Mouse (Mus musculus) olfactory bulb, adult 2 months (tissue): Measurements from ENCODE around the gene Slc36a1. TPM values are rescaled to one million over a fixed set of nuclear protein-coding genes. Genes with fewer than 3 reads are reported as not detected.

Source experiments
- H3K27ac ChIP-seq: fragments of 200-500 bp; 2 replicates; pipeline ENCODE4 v1.5.1; 2012; ENCODE audit warnings: low read depth, low read length; ENCODE audit not compliant: insufficient read depth
- H3K4me1 ChIP-seq: fragments of 200-500 bp; 2 replicates; pipeline ENCODE4 v1.6.1; 2012; ENCODE audit warnings: low read length; ENCODE audit not compliant: control insufficient read depth, insufficient read depth
- H3K4me3 ChIP-seq: fragments of 200-500 bp; 2 replicates; pipeline ENCODE4 v1.5.1; 2012; ENCODE audit warnings: mild to moderate bottlenecking, low read depth, low read length, moderate library complexity; ENCODE audit not compliant: insufficient read depth
- CTCF ChIP-seq: fragments of 200-500 bp; IDR thresholded peaks from 2 replicates; pipeline ENCODE4 v1.5.1; 2012; ENCODE audit warnings: low read depth, mild to moderate bottlenecking, low read length, moderate library complexity; ENCODE audit not compliant: insufficient read depth
- POLR2A ChIP-seq: fragments of 200-500 bp; IDR thresholded peaks from 2 replicates; pipeline ENCODE4 v1.6.1; 2012; ENCODE audit warnings: mild to moderate bottlenecking, low read depth, low read length, moderate library complexity; ENCODE audit not compliant: insufficient read depth
- WGBS: fragments of 180-500 bp; shearing (Covaris S2); methylation state at CpG from one replicate; pipeline ENCODE4 v1.1.7; 2018; 5-methylcytosine and 5-hydroxymethylcytosine counted together
- polyA plus RNA-seq: library from polyadenylated mRNA; stranded (reverse); fragments of >200 nt; gene quantifications from 2 replicates; pipeline ENCODE4 v1.2.4, GENCODE M21; 2012; ENCODE audit warnings: low replicate concordance; ENCODE audit not compliant: missing spikeins, insufficient read depth, insufficient read length

Gene Slc36a1
- polyA plus RNA-seq, 1 experiment = not detected

- Histone ChIP-seq H3K4me1 (peaks cover 8% of the 10 kb centered on the region; the same call in 1 of the 2 replicates), H3K27ac (no peak overlapping the region), H3K4me3 (no peak overlapping the region)
- WGBS = 48% methylated on average over 6 of the region's 6 CpGs
- TF ChIP-seq CTCF = no peak
- TF ChIP-seq POLR2A = no peak
These were observed 7.1 kb upstream of the Slc36a1 start for GRCm38 (mm10) chr11:55197086-55197485.

- no peak for TF ChIP-seq POLR2A
- no peak for TF ChIP-seq CTCF
- 84% methylated on average over 8 of the region's 8 CpGs for WGBS
- Histone ChIP-seq H3K27ac (no peak overlapping the region), H3K4me1 (peaks cover 8% of the 10 kb centered on the region; the same call in 1 of the 2 replicates), H3K4me3 (no peak overlapping the region)
These were observed 6.2 kb upstream of the Slc36a1 start for GRCm38 (mm10) chr11:55197740-55198510.

GRCm38 (mm10) chr11:55204602-55205001 lies 452 bp downstream of the Slc36a1 start:
- Histone ChIP-seq H3K4me3 (peak overlapping the region; percentile 84), H3K4me1 (peaks cover 7% of the 10 kb centered on the region; the same call in 1 of the 2 replicates), H3K27ac (0 out of 2 replicates have a peak overlapping the region, but pooled peaks have one; percentile 9)
- WGBS = under 1% methylated on average over 17 of the region's 17 CpGs
- TF ChIP-seq POLR2A = no peak
- no peak for TF ChIP-seq CTCF

GRCm38 (mm10) chr11:55208001-55208690 lies 4.0 kb downstream of the Slc36a1 start:
- Histone ChIP-seq H3K4me1 (peaks cover 15% of the 10 kb centered on the region; the same call in 1 of the 2 replicates), H3K4me3 (no peak overlapping the region), H3K27ac (no peak overlapping the region)
- 66% methylated on average over 6 of the region's 6 CpGs for WGBS
- TF ChIP-seq CTCF = no peak
- no peak for TF ChIP-seq POLR2A

GRCm38 (mm10) chr11:55209032-55209431 lies 4.9 kb downstream of the Slc36a1 start:
- TF ChIP-seq POLR2A (no peak), CTCF (no peak)
- 56% methylated on average over 2 of the region's 2 CpGs for WGBS

GRCm38 (mm10) chr11:55209626-55210353 lies 5.6 kb downstream of the Slc36a1 start:
- TF ChIP-seq POLR2A (no peak), CTCF (no peak)
- no peak overlapping the region for H3K4me3 ChIP-seq
- H3K4me1 ChIP-seq = peaks cover 20% of the 10 kb centered on the region; the same call in 1 of the 2 replicates
- H3K27ac ChIP-seq = no peak overlapping the region
- 87% methylated on average over 6 of the region's 6 CpGs for WGBS

More at GRCm38 (mm10) chr11:55209032-55209431, 4.9 kb downstream of the Slc36a1 start:
- Histone ChIP-seq H3K4me1 (peaks cover 20% of the 10 kb centered on the region; the same call in 1 of the 2 replicates), H3K27ac (no peak overlapping the region), H3K4me3 (no peak overlapping the region)

- Histone ChIP-seq H3K4me3 (no peak overlapping the region), H3K27ac (no peak overlapping the region), H3K4me1 (peaks cover 29% of the 10 kb centered on the region)
- no peak for TF ChIP-seq POLR2A
- no peak for TF ChIP-seq CTCF
- 95% methylated on average over 4 of the region's 4 CpGs for WGBS
These were observed 9.4 kb downstream of the Slc36a1 start for GRCm38 (mm10) chr11:55213518-55213917.

- H3K4me1 ChIP-seq = peaks cover 33% of the 10 kb centered on the region
- TF ChIP-seq POLR2A (no peak), CTCF (no peak)
These were observed 10.0 kb downstream of the Slc36a1 start for GRCm38 (mm10) chr11:55214161-55214560.

GRCm38 (mm10) chr11:55214978-55215377 lies 10.8 kb downstream of the Slc36a1 start:
- 76% methylated on average over 3 of the region's 3 CpGs for WGBS
- H3K27ac ChIP-seq = no peak overlapping the region

More at GRCm38 (mm10) chr11:55214161-55214560, 10.0 kb downstream of the Slc36a1 start:
- Histone ChIP-seq H3K27ac (no peak overlapping the region), H3K4me3 (no peak overlapping the region)
- WGBS = 70% methylated on average over 5 of the region's 5 CpGs

More at GRCm38 (mm10) chr11:55214978-55215377, 10.8 kb downstream of the Slc36a1 start:
- H3K4me3 ChIP-seq = no peak overlapping the region
- peaks cover 32% of the 10 kb centered on the region for H3K4me1 ChIP-seq
- TF ChIP-seq CTCF (no peak), POLR2A (no peak)
